Mouse (Mus musculus) testis, postnatal 10 days (tissue): ENCODE data around the gene Gjc2.
A peak's percentile ranks its signal among the peaks of the same experiment; 100 is the strongest.

Experiments
- DNase-seq: peaks from one replicate; pipeline ENCODE4 v3.0.0; 2021; ENCODE audit warnings: low spot score

The Gjc2 gene

GRCm38 (mm10) chr11:59208153-59208831 is 25.3 kb upstream of the Gjc2 start, which contains the start of gene 2310033P09Rik:
2310033P09Rik (plus strand) TSS chr11:59208321.
- peak; percentile 95 for DNase-seq

DNA sequence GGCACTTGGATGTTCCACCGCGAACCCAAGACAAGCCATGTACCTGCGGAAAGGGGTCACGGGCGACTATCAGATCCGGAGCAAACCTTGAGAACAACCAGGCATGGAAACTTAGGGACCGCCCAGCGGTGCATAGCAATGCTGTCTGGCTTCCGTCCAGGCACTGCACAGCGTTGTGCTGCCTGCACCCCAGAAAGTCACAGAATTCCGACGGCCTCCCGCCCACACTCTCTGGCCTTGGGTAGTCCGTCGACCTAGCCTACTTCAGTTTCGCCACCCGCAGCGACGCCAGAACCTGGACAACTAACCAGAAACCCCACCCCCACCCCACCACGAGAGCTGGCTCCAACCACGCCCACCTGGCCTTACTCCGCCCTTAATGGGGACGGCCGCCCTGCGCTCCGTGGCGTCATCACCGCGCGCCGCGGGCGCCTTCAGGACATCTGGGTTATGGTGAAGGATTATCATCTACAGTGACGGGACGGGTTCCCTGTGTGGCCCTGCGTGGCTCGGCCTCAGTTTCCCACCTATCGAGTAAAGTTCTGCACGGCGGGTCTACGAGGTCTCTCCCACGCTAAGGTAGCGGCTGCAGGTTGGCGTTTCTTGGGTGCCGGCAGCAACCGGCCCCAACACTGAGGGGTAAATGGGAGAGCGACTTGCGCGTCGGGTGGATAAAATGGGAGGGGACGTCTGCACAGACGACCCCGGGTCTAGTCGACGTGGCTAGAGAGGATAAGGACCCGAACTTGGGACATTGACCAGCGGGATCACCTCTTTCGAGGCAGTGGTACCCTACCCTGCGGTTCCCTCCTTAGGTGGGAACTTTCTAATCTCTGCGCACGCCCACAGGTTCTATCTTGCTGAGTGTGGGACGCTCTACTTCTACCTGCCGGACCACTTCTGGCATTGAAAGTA is 19.3 kb upstream of the Gjc2 start, which contains the start of gene Mrpl55:
Mrpl55 (plus strand) TSS at position 406 of the 915 bp plus-strand sequence.
- DNase-seq: peak; percentile 99

- DNase-seq: no peak
Measured at GRCm38 (mm10) chr11:59201216-59202002, 18.4 kb upstream of the Gjc2 start.

DNA sequence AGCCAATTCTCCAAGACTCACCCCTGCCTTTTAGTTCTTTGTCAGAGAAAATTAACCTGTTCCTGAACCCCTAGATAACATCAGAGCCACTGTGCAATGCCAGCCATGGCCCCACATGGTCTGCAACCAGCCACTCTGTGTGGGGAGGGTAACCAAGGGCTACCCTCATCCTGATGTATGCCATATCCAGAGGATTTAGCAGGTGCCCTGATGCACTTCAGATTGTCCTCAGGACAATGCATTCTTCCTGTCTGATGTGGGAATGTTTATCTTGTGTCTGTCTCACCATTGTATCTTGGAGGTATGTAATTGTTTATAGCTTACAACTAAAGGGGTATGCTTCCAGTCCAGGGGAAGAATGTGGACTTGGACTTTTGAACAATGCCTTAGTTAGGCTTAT is 13.2 kb upstream of the Gjc2 start:
- no peak for DNase-seq

- DNase-seq: no peak
Measured at GRCm38 (mm10) chr11:59192059-59192386, 9.0 kb upstream of the Gjc2 start, which contains the start of gene Guk1. Guk1 (minus strand) TSS chr11:59192212.

- DNase-seq: peak; percentile 90
Measured at GRCm38 (mm10) chr11:59191231-59192058, 8.4 kb upstream of the Gjc2 start.

- no peak for DNase-seq
Measured at GRCm38 (mm10) chr11:59187706-59188105, 4.7 kb upstream of the Gjc2 start.

DNA sequence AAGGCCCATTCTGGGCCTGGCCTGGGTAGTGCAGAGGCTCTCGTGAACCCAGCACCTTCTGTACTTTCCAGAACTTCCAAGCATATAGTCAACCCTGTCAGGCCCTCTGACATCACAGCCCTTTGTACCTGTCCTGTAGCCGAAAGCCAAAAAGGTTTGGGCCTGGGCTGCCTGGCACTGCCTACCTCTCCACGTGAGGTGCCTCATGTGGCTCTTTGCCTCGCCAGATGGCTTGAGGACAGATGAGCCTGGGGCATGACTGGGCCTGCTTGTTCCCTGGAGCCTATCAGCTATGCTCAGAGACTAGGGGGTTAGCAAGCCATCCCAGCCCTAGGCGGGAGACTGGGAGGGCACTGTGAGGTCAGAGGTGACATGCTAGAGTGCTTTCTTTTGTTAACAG is 2.5 kb upstream of the Gjc2 start:
- DNase-seq: no peak

GRCm38 (mm10) chr11:59183821-59184220 is 808 bp upstream of the Gjc2 start:
- peak; percentile 73 for DNase-seq

DNA sequence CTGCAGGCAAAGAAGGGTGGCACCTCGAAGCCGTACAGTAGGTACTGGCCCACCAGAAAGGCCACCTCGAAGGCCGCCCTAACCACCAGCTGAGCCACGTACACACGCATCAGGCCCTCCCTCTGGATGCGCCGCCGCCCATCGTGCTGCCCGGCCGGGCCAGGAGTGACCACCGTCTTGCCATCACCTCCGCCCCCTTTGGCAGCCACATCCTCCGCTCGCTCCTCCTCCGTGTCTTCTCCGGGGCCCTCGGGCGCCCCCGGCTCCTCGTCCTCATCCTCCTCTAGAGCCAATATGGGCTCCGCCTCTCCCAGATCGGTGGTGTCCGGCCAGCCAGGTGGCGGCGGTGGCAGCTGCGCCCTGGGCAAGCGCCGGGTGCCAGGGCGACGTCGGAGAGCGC is 6.1 kb downstream of the Gjc2 start:
- no peak for DNase-seq

DNA sequence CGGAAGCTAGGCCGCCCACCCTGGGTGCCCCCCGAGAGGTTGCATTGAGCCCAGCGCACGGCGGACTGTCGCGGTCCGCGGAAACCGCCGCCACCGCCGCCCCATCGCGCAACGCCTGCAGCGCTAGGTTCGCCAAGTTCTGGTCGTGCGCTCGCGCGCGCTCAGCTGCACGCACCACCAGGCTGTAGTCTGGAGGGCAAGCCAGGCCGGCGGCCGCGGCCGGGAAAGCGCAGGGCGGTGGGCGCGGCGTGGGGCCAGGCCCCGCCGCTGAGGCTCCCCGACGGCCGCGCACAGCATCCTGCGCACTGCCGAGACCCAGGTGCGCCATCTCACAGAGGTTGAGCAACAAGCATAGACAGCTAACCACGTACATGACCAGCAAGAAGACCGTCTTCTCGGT is 6.5 kb downstream of the Gjc2 start:
- DNase-seq: no peak

DNA sequence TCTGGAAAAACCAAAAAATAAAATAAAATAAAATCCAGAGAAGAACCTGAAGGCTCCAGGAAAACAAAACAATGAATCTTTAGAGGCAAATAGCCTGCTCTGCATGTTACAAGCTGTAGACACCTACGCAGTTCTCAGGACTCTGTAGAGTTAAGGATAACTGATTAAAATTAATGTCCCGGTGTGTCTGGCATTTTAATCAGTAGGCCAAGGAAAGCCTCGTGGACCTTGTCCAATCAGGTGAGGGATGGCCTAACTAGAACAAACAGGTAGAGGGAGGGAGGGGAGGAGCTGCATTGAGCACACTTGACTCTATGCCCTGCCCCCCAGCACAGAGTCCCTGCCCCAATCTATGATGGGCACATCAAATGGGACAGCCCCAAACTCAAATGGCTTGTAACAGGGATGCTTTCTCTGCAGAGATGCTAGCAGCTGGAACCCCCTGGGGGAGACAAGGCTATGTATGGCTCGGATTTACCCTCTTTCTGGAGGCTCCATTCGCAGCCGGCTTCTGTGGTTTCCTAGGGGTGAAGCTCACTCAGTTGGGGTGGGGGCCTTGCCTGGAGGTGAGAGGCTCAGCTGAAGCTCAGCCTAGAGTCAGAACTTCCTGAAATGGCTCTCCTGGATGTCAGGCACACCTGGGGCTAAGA is 8.7 kb downstream of the Gjc2 start:
- DNase-seq: no peak

DNA sequence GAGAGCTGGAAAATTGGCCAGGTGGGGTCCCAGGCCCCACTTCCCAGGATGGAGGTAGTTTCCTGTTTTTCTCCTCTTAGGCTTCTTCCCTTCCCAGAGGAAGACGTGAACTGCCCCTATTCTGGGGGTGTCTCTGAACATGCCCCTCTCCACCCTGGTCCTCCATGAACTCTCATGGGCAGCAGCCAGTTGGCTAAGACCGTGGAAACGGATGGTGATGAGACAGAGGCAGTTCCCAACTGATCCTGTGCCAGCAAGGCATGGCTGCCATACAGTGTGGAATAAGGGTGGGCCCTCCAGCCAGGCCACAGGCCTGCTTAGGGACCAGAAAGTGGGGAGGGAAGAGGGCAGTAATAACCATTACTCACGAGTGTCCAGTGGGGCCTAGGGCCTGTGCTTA is 12.5 kb downstream of the Gjc2 start:
- DNase-seq: no peak

DNA sequence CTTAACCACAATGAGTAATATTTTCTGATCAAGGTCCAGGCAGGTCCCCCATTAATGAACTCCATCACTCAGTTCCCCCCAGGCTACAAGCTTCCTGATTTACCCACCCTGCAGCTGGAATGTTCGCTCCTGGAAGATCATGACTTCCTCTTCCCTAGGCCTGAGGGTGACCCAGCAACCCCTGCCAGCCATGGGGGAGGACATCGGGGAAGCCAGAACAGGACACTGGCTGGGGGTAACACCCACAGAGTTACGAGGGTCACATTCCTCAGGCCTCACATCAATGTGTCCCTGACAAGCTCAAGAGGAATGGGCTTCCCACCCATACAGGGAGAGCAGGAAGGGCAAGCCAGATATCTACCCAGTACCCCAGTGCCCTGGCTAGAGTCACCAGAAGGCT is 13.2 kb downstream of the Gjc2 start:
- no peak for DNase-seq

GRCm38 (mm10) chr11:59165616-59166241 is 17.3 kb downstream of the Gjc2 start:
- DNase-seq: no peak

DNA sequence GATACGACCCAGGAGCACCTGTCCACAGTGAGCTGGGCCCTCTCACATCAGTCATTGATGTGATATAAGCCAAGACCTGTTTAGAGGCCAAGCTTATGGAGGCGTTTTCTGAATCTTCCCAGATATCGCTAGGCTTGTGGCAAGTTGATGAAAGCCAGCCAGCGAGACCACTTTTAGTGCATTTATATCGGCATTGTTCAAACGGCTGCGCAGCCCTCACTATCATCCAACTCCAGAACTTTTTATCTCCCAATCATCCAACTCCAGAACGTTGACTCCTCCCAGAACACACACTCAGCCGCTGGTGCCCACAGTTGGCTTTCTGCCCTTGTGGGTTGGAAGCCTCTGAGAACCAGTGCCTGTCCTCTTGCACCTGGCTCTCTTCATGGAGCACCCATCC is 18.6 kb downstream of the Gjc2 start:
- DNase-seq: peak; percentile 44

DNA sequence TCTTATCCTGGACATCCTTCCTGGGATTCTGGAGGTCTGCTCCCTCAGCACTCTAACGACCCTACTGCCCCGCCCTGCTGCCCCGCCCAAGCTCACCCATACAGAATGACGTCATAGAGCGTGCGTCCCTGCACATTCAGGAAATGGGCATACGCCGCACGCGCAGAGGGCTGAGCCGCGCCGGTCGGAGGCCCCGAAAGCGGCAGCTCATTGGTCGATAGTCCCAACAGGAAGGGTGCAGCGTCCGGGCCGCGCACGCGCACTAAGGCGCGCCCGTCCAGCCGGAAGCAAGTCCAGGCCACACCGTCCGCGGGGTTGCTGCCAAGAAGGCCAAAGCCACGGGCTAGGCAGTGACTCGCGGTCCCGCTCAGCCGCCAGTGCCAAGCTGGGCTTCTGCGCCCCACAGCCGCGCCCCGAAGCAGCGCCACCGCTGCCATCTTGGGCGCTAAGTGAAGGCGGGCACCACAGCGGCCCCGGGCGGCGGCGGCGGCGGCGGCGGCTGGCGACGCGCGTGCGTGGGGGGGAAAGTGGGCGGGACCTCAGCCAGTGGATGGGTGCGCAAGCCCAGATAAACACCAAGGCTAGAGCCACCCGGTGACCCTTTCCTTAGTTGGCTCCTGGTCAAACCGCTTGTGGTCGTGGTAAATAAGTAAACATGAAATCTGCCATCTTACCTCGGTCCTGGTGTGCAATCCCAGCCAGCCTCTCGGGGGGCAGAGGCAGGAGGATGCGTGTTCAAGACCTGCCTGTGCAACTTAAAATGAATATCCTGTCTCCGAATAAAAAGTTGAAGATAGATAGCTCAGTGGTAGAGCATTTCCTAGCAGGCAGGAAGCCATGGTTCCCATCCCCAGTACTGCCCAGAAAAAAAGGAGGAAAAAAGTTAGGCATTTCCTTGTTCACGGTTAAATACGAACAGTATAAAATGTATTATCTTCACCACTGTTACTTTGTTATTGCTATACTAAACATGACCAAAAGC is 19.5 kb downstream of the Gjc2 start, which contains the start of gene Iba57:
Iba57 (minus strand) TSS at position 485 of the 982 bp plus-strand sequence.
- DNase-seq: peak; percentile 95

- DNase-seq: peak; percentile 38
Measured at GRCm38 (mm10) chr11:59162443-59163254, 20.4 kb downstream of the Gjc2 start.
